14 mouse cellular contexts compared by ENCODE assay signal in the genomic region with DNA sequence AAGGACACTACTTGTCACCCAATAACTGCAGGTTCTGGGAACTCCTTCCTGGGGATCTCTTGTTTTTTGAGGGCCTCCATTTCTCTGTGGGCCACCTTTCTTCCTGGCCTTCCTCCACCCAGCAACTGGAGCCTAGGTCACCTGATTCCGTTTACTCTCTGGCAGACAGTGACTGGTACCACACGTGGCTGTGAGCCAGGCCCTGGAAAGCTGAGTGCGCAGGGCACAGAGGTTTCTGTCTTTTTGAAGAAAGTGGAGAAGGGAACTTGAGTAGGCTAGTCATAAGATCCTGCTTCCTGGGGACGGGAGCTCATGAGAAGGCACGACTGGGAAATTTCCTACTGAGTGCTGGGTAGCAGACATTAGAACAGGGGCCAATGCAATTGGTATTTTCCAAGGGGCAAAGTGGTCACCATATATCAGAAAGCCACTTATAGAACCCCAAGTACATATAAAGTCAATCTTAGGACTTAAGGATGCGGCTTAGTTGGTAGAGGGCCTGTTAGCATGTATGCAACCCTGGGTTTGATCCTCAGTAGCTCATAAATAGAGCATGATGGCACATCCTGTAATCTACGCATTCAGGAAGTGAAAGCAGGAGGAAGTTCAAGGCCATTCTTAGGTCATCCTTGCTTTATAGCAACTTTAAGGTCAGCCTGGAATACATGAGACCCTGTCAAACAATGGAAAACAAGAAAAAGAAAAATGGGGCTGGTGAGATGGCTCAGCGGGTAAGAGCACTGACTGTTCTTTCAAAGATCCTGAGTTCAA. TPM values are rescaled to one million over a fixed set of nuclear protein-coding genes. Genes with fewer than 3 reads are reported as not detected.
DNase-seq lines count a peak whose midpoint lies in the region; TF ChIP-seq lines count a peak whose summit lies in the region.
"Had no signal": no experiment of that assay in that cellular context is flagged by ENCODE, and none has a peak within 500 bp of the region (broad histone marks: within the 10 kb centered on the region; RNA-seq: fewer than 3 reads in every experiment).

No protein-coding gene starts in this region.

- H3K36me3 ChIP-seq in kidney, adult 2 months (ENCODE audit: control insufficient read depth, insufficient read depth, low read length): no peaks in the 10 kb centered on the region
- H3K36me3 ChIP-seq in spleen, adult 2 months (ENCODE audit: control insufficient read depth, insufficient read depth, low read length): no peaks in the 10 kb centered on the region
- H3K36me3 ChIP-seq: embryonic facial prominence, embryonic 13.5 days; limb, embryonic 10.5 days; midbrain, embryonic 12.5 days had no signal

- TF ChIP-seq POLR2A in kidney, adult 2 months (IDR thresholded peaks at IDR 0.05; ENCODE audit: low read depth, low read length): no peak
- TF ChIP-seq POLR2A in spleen, adult 2 months (IDR thresholded peaks at IDR 0.05; ENCODE audit: low read depth, low read length): no peak

- no peak for TF ChIP-seq CTCF in kidney, adult 2 months (conservative IDR thresholded peaks at IDR 0.05; ENCODE audit: insufficient read depth, insufficient read length, low read depth, low read length)
- TF ChIP-seq CTCF in spleen, adult 2 months (IDR thresholded peaks at IDR 0.05; ENCODE audit: extremely low read depth, insufficient read depth, insufficient read length, insufficient replicate concordance): no peak

- H3K4me3 ChIP-seq in kidney, adult 2 months (ENCODE audit: insufficient read depth, low read depth, low read length): no peak overlapping the region
- H3K4me3 ChIP-seq in spleen, adult 2 months (ENCODE audit: extremely low read depth, insufficient read depth, insufficient read length): no peak overlapping the region
- H3K4me3 ChIP-seq: embryonic facial prominence, embryonic 13.5 days; forebrain, embryonic 13.5 days; limb, embryonic 10.5 days; midbrain, embryonic 12.5 days had no signal

- peak; percentile 62 for DNase-seq in kidney, adult 2 months
- no peak for DNase-seq in kidney, postnatal 14 days
- DNase-seq in spleen, adult 2 months (ENCODE audit: low read depth in 1 of 2, low spot score in 2 of 2): no peak
- DNase-seq in spleen, postnatal 14 days (ENCODE audit: low spot score in 2 of 2): no peak
- DNase-seq in kidney, postnatal 25 days: peak; percentile 43 to 70
- DNase-seq in cerebellum, adult 8-10 months: no peak
- DNase-seq in ovary, postnatal 36 days (ENCODE audit: low spot score): no peak
- DNase-seq: lung, adult 18-20 months; retina, postnatal 1 day; thymus, adult 18-20 months had no signal

- H3K27ac ChIP-seq in kidney, adult 2 months (ENCODE audit: insufficient read depth, low read depth, low read length): no peak overlapping the region
- H3K27ac ChIP-seq in spleen, adult 2 months (ENCODE audit: insufficient read depth, low read length): 0 out of 2 replicates have a peak overlapping the region, but pooled peaks have one; percentile 8
- H3K27ac ChIP-seq: embryonic facial prominence, embryonic 13.5 days; forebrain, embryonic 13.5 days; limb, embryonic 10.5 days; midbrain, embryonic 12.5 days had no signal

- peaks cover 5% of the 10 kb centered on the region; the same call in 1 of the 2 replicates for H3K4me1 ChIP-seq in kidney, adult 2 months (ENCODE audit: control insufficient read depth, insufficient read depth, low read length)
- H3K4me1 ChIP-seq in spleen, adult 2 months (ENCODE audit: control insufficient read depth, insufficient read depth, insufficient read length): peaks cover 15% of the 10 kb centered on the region; the same call in 1 of the 2 replicates

- 59% methylated on average over 8 of the region's 8 CpGs for WGBS in kidney, adult 2 months
- WGBS in spleen, adult 2 months: 70% methylated on average over 8 of the region's 8 CpGs

- H3K27me3 ChIP-seq in kidney, adult 2 months (replicated peaks; ENCODE audit: control insufficient read depth, insufficient read depth, low read length): no peaks in the 10 kb centered on the region
- no peaks in the 10 kb centered on the region for H3K27me3 ChIP-seq in spleen, adult 2 months (ENCODE audit: control insufficient read depth, insufficient read depth, low read length)
- H3K27me3 ChIP-seq: embryonic facial prominence, embryonic 13.5 days; forebrain, embryonic 13.5 days; midbrain, embryonic 12.5 days had no signal

RNA-seq across cellular contexts. Expression of gene Cdkn2aipnl, which starts 45.9 kb away (rescaled TPM):
- 15.6 and 17.2 TPM in 2 replicates for polyA plus RNA-seq in kidney, adult 2 months (2012; rRNA removed)
- polyA plus RNA-seq in spleen, adult 2 months (2012; rRNA removed): 22.7 TPM in 2 replicates

Comparison
In these comparisons a context has a peak if more than half of its experiments do, and no peak if none do; other contexts are left out.
1. DNase-seq: peak in kidney, adult 2 months (single experiment) and kidney, postnatal 25 days (2 of 2); none in kidney, postnatal 14 days (single experiment), spleen, adult 2 months (0 of 2), spleen, postnatal 14 days (0 of 2), cerebellum, adult 8-10 months (single experiment) and ovary, postnatal 36 days (single experiment).